Mouse (Mus musculus) fibroblast of lung, adult 2 months (primary cell): Measurements from ENCODE around the gene 2010111I01Rik.
"Not testable (repeated sequence)": the region's sequence is repeated elsewhere in the genome, so short reads cannot be mapped to it uniquely, and the experiment has no call there.

Experiments
- DNase-seq: peaks from one replicate; pipeline ENCODE4 v3.0.0-alpha.2; 2011; ENCODE audit warnings: low read depth

The 2010111I01Rik gene

GRCm38 (mm10) chr13:63291016-63291415, 326.3 kb downstream of the 2010111I01Rik start:
- DNase-seq, result no peak

- no peak for DNase-seq
These were observed 329.0 kb downstream of the 2010111I01Rik start for GRCm38 (mm10) chr13:63293647-63294046.

- no peak for DNase-seq
These were observed 329.9 kb downstream of the 2010111I01Rik start for GRCm38 (mm10) chr13:63294359-63295193.

- DNase-seq, result no peak
These were observed 331.6 kb downstream of the 2010111I01Rik start for GRCm38 (mm10) chr13:63296300-63296699.

GRCm38 (mm10) chr13:63297003-63297402, 332.3 kb downstream of the 2010111I01Rik start:
- DNase-seq, result no peak

GRCm38 (mm10) chr13:63297933-63298332, 333.2 kb downstream of the 2010111I01Rik start:
- no peak for DNase-seq

- DNase-seq, result no peak
These were observed 334.2 kb downstream of the 2010111I01Rik start for GRCm38 (mm10) chr13:63298931-63299330.

GRCm38 (mm10) chr13:63300929-63301328, 336.2 kb downstream of the 2010111I01Rik start:
- no peak for DNase-seq

- DNase-seq, result no peak
These were observed 337.1 kb downstream of the 2010111I01Rik start for GRCm38 (mm10) chr13:63301764-63302209.

GRCm38 (mm10) chr13:63302381-63302780, 337.7 kb downstream of the 2010111I01Rik start:
- DNase-seq, result no peak

- DNase-seq, result peak; percentile 62
These were observed 339.6 kb downstream of the 2010111I01Rik start for GRCm38 (mm10) chr13:63304124-63304792.

- peak; percentile 58 for DNase-seq
These were observed 340.1 kb downstream of the 2010111I01Rik start for GRCm38 (mm10) chr13:63304799-63305159.

- peak; percentile 63 for DNase-seq
These were observed 340.7 kb downstream of the 2010111I01Rik start for GRCm38 (mm10) chr13:63305160-63306011.

- DNase-seq, result no peak
These were observed 342.1 kb downstream of the 2010111I01Rik start for GRCm38 (mm10) chr13:63306768-63307167.

GRCm38 (mm10) chr13:63309563-63309962, 344.9 kb downstream of the 2010111I01Rik start:
- DNase-seq, result peak; percentile 70

GRCm38 (mm10) chr13:63311156-63311555, 346.5 kb downstream of the 2010111I01Rik start:
- no peak for DNase-seq

GRCm38 (mm10) chr13:63313247-63313646, 348.6 kb downstream of the 2010111I01Rik start:
- DNase-seq, result no peak

- DNase-seq, result no peak
These were observed 349.3 kb downstream of the 2010111I01Rik start for GRCm38 (mm10) chr13:63313748-63314607.

GRCm38 (mm10) chr13:63314608-63314920, 349.9 kb downstream of the 2010111I01Rik start:
- DNase-seq, result no peak

GRCm38 (mm10) chr13:63315111-63315510, 350.4 kb downstream of the 2010111I01Rik start:
- not testable (repeated sequence) for DNase-seq

GRCm38 (mm10) chr13:63315777-63316176, 351.1 kb downstream of the 2010111I01Rik start:
- DNase-seq, result no peak
